In the genomic region with DNA sequence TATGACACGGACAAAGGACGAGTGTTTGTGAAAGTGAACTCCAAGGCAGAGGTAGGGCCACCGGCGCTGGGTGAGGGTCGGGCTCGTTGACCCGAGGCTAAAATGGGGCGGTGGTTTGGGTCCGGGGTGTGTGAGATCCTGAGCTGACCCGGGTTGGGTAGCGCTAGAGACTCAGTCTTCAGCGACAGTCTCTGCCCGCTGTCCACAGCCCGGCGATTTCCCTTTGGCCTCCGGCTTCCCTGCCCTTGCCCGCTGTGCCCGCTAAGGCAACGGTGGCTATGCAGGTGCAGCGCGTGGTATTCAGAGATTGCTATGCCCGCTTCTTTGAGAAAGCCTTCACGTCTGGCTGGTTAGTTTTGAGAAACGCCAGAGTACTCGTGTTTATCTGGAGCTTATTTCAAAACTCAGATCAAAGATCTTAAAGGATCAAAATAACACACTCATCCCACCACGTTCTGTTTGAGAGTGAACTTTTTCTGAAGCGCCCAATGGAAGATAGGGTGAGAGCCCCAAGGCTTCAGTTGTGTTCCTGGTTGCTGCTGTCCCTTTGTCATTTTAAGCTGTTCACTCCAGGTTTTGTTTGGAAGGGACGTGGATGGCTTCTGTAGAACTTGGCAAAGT, we compare ENCODE assay signal across 8 mouse cellular contexts. TPM values are rescaled to one million over a fixed set of nuclear protein-coding genes. Genes with fewer than 3 reads are reported as not detected.
DNase-seq lines count a peak whose midpoint lies in the region; ATAC-seq lines count a peak whose summit lies in the region.

No protein-coding gene starts in this region.

- no peak overlapping the region for H3K27ac ChIP-seq in forebrain, embryonic 12.5 days
- peak overlapping the region; percentile 86 for H3K27ac ChIP-seq in liver, embryonic 12.5 days
- peak overlapping the region; percentile 62 for H3K27ac ChIP-seq in neural tube, embryonic 15.5 days (replicated peaks)

- peaks cover 16% of the 10 kb centered on the region for H3K4me1 ChIP-seq in forebrain, embryonic 12.5 days
- peaks cover 49% of the 10 kb centered on the region for H3K4me1 ChIP-seq in liver, embryonic 12.5 days
- peaks cover 16% of the 10 kb centered on the region for H3K4me1 ChIP-seq in neural tube, embryonic 15.5 days

- no peaks in the 10 kb centered on the region for H3K27me3 ChIP-seq in forebrain, embryonic 12.5 days
- H3K27me3 ChIP-seq in liver, embryonic 12.5 days (replicated peaks), result no peaks in the 10 kb centered on the region
- H3K27me3 ChIP-seq in neural tube, embryonic 15.5 days (replicated peaks), result no peaks in the 10 kb centered on the region

- peak overlapping the region; percentile 78 for H3K9ac ChIP-seq in forebrain, embryonic 12.5 days
- H3K9ac ChIP-seq in liver, embryonic 12.5 days, result peak overlapping the region; percentile 94
- H3K9ac ChIP-seq in neural tube, embryonic 15.5 days (replicated peaks), result peak overlapping the region; percentile 66

- H3K4me3 ChIP-seq in forebrain, embryonic 12.5 days (replicated peaks), result peak overlapping the region; percentile 74
- H3K4me3 ChIP-seq in liver, embryonic 12.5 days, result peak overlapping the region; percentile 91
- peak overlapping the region; percentile 70 for H3K4me3 ChIP-seq in neural tube, embryonic 15.5 days (replicated peaks)

- H3K4me2 ChIP-seq in forebrain, embryonic 12.5 days, result peak overlapping the region; percentile 80
- H3K4me2 ChIP-seq in liver, embryonic 12.5 days, result peak overlapping the region; percentile 89
- peak overlapping the region; percentile 88 for H3K4me2 ChIP-seq in neural tube, embryonic 15.5 days

- DNase-seq in 3T3-L1 (ENCODE audit: low read depth, low spot score), result peak; percentile 31
- DNase-seq in CD4-positive, CD25-positive, alpha-beta regulatory T cell, adult 2 months (ENCODE audit: low read depth, low spot score), result peak; percentile 46
- no peak for DNase-seq in right cerebral cortex, postnatal 36 days (ENCODE audit: low spot score in 2 of 2)
- DNase-seq in gastrocnemius, adult 8-10 months (ENCODE audit: low spot score in 2 of 2), result no peak
- DNase-seq in thymus, postnatal 14 days, result no peak

- no peaks in the 10 kb centered on the region for H3K9me3 ChIP-seq in forebrain, embryonic 12.5 days
- no peaks in the 10 kb centered on the region for H3K9me3 ChIP-seq in liver, embryonic 12.5 days (replicated peaks)
- H3K9me3 ChIP-seq in neural tube, embryonic 15.5 days (replicated peaks), result no peaks in the 10 kb centered on the region

- WGBS in forebrain, embryonic 12.5 days, result under 1% methylated on average over 28 of the region's 28 CpGs
- under 1% methylated on average over 28 of the region's 28 CpGs for WGBS in liver, embryonic 12.5 days (ENCODE audit: insufficient replicate concordance)
- under 1% methylated on average over 28 of the region's 28 CpGs for WGBS in neural tube, embryonic 15.5 days

- peak; percentile 75; the same call in 1 of the 2 replicates for ATAC-seq in forebrain, embryonic 12.5 days (ENCODE audit: low FRiP score)
- ATAC-seq in liver, embryonic 12.5 days, result peak; percentile 61
- ATAC-seq in neural tube, embryonic 15.5 days (ENCODE audit: low FRiP score), result peak; percentile 80

- no peaks in the 10 kb centered on the region for H3K36me3 ChIP-seq in forebrain, embryonic 12.5 days (replicated peaks)
- peaks cover 28% of the 10 kb centered on the region for H3K36me3 ChIP-seq in liver, embryonic 12.5 days
- H3K36me3 ChIP-seq in neural tube, embryonic 15.5 days, result 0 out of 2 replicates have a peak, but pooled peaks cover 2% of the 10 kb centered on the region

RNA-seq across cellular contexts. Expression of gene Fn3krp, which starts 0.5 kb away (rescaled TPM):
- polyA plus RNA-seq in forebrain, embryonic 12.5 days (2016; fragmentation: Nextera tagmentation; extraction: Ambion mirVana), result 7.3 and 7.7 TPM in 2 replicates
- polyA plus RNA-seq in liver, embryonic 12.5 days (2016; fragmentation: Nextera tagmentation; extraction: Ambion mirVana), result 20.5 and 21.6 TPM in 2 replicates
- polyA plus RNA-seq in neural tube, embryonic 15.5 days (2015; fragmentation: Nextera tagmentation; extraction: Ambion mirVana), result 9.7 and 9.9 TPM in 2 replicates
- total RNA-seq in gastrocnemius, adult 8-10 months (2022), result 1 to 10 TPM; 3.3 to 4.2 (median 4.0) TPM

RNA-seq across cellular contexts. Expression of gene Fn3k, which starts 13.1 kb away (rescaled TPM):
- polyA plus RNA-seq in forebrain, embryonic 12.5 days (2016; fragmentation: Nextera tagmentation; extraction: Ambion mirVana), result 0.91 and 1.4 TPM in 2 replicates
- 28.1 and 31.4 TPM in 2 replicates for polyA plus RNA-seq in liver, embryonic 12.5 days (2016; fragmentation: Nextera tagmentation; extraction: Ambion mirVana)
- 6.7 and 9.5 TPM in 2 replicates for polyA plus RNA-seq in neural tube, embryonic 15.5 days (2015; fragmentation: Nextera tagmentation; extraction: Ambion mirVana)
- total RNA-seq in gastrocnemius, adult 8-10 months (2022), result 10 to 100 TPM; 20.4 to 25.6 (median 25.1) TPM

RNA-seq across cellular contexts. Expression of gene Tbcd, which starts 30.1 kb away (rescaled TPM):
- 56.0 and 60.6 TPM in 2 replicates for polyA plus RNA-seq in forebrain, embryonic 12.5 days (2016; fragmentation: Nextera tagmentation; extraction: Ambion mirVana)
- polyA plus RNA-seq in liver, embryonic 12.5 days (2016; fragmentation: Nextera tagmentation; extraction: Ambion mirVana), result 30.1 and 30.2 TPM in 2 replicates
- 56.7 and 56.8 TPM in 2 replicates for polyA plus RNA-seq in neural tube, embryonic 15.5 days (2015; fragmentation: Nextera tagmentation; extraction: Ambion mirVana)
- 10 to 100 TPM; 11.7 to 16.0 (median 15.0) TPM for total RNA-seq in gastrocnemius, adult 8-10 months (2022)

RNA-seq across cellular contexts. Expression of gene Rab40b, which starts 33.6 kb away (rescaled TPM):
- 3.1 and 3.8 TPM in 2 replicates for polyA plus RNA-seq in forebrain, embryonic 12.5 days (2016; fragmentation: Nextera tagmentation; extraction: Ambion mirVana)
- polyA plus RNA-seq in liver, embryonic 12.5 days (2016; fragmentation: Nextera tagmentation; extraction: Ambion mirVana), result 0.63 and 0.87 TPM in 2 replicates
- polyA plus RNA-seq in neural tube, embryonic 15.5 days (2015; fragmentation: Nextera tagmentation; extraction: Ambion mirVana), result 15.5 and 18.4 TPM in 2 replicates
- total RNA-seq in gastrocnemius, adult 8-10 months (2022), result 10 to 100 TPM; 13.2 to 23.0 (median 18.9) TPM

Comparison
In these comparisons a context has a peak if more than half of its experiments do, and no peak if none do; other contexts are left out.
1. DNase-seq: peak in 3T3-L1 (single experiment) and CD4-positive, CD25-positive, alpha-beta regulatory T cell, adult 2 months (single experiment); none in right cerebral cortex, postnatal 36 days (0 of 2), gastrocnemius, adult 8-10 months (0 of 2) and thymus, postnatal 14 days (single experiment).
2. Peak in every context shown above with its lines, with median percentiles within 50 percentile points of each other: ATAC-seq, H3K4me2 ChIP-seq, H3K4me3 ChIP-seq and H3K9ac ChIP-seq.